In genomic region chr2:134785970-134786855, GRCm38 (mm10) we compare ENCODE assay signal across 8 mouse cellular contexts. TPM values are rescaled to one million over a fixed set of nuclear protein-coding genes. Genes with fewer than 3 reads are reported as not detected.
A peak's percentile ranks its signal among the peaks of the same experiment; 100 is the strongest.
DNase-seq lines count a peak whose midpoint lies in the region; ATAC-seq and TF ChIP-seq lines count a peak whose summit lies in the region.

Gene Plcb1, plus strand, starts transcription at chr2:134786067.

- H3K4me1 ChIP-seq in hindbrain, embryonic 15.5 days (replicated peaks), result peaks cover 13% of the 10 kb centered on the region; the same call in 1 of the 2 replicates

- no peaks in the 10 kb centered on the region for H3K9me3 ChIP-seq in hindbrain, embryonic 15.5 days

- H3K36me3 ChIP-seq in hindbrain, embryonic 15.5 days, result no peaks in the 10 kb centered on the region

- intact Hi-C loops in gastrocnemius, adult 2 months (cut with DNase I), result loop anchor here (2.0 to 5.0 kb wide), 2 partner anchors 221 to 543 kb away; no protein-coding TSS in a partner anchor

- H3K27me3 ChIP-seq in hindbrain, embryonic 15.5 days, result no peaks in the 10 kb centered on the region

- H3K27ac ChIP-seq in gastrocnemius, adult 2 months, result peak within 1 kb of the TSS; percentile 82
- H3K27ac ChIP-seq in hindbrain, embryonic 15.5 days (replicated peaks), result peak within 1 kb of the TSS; percentile 78

- peak; percentile 95 for ATAC-seq in common myeloid progenitor, adult 5-6 weeks (replicated peaks; ENCODE audit: low read depth, poor library complexity, severe bottlenecking)
- ATAC-seq in hindbrain, embryonic 15.5 days (ENCODE audit: low FRiP score, low read depth), result peak; percentile 98

- TF ChIP-seq CTCF in gastrocnemius, adult 2 months (IDR thresholded peaks at IDR 0.05), result peak; percentile 88

- DNase-seq in adipocyte (ENCODE audit: low spot score), result peak; percentile 86
- DNase-seq in gastrocnemius, adult 2 months, result peak; percentile 87
- DNase-seq in left cerebral cortex, adult 11 months (ENCODE audit: low spot score), result peak; percentile 72
- DNase-seq in lung, postnatal 14 days, result peak; percentile 90
- DNase-seq in ovary, postnatal 36 days (ENCODE audit: low spot score), result peak; percentile 87
- DNase-seq in urinary bladder, adult 2 months (ENCODE audit: low spot score), result peak; percentile 67

- H3K4me3 ChIP-seq in gastrocnemius, adult 2 months, result peak within 1 kb of the TSS; percentile 87
- peak within 1 kb of the TSS; percentile 53 for H3K4me3 ChIP-seq in hindbrain, embryonic 15.5 days

- under 1% methylated on average over 82 of the region's 88 CpGs for WGBS in hindbrain, embryonic 15.5 days

- H3K9ac ChIP-seq in hindbrain, embryonic 15.5 days, result peak within 1 kb of the TSS; percentile 84

- H3K4me2 ChIP-seq in hindbrain, embryonic 15.5 days, result peak within 1 kb of the TSS; percentile 88

RNA-seq across cellular contexts. Expression of gene Plcb1, which starts in this region (rescaled TPM):
- total RNA-seq in common myeloid progenitor, adult 5-6 weeks (2017), result 2.2 and 3.8 TPM in 2 replicates
- total RNA-seq in gastrocnemius, adult 2 months (2021), result 1 to 10 TPM; 1.1 to 1.8 TPM
- polyA plus RNA-seq in hindbrain, embryonic 15.5 days (2015; fragmentation: Nextera tagmentation; extraction: Ambion mirVana), result 53.3 and 62.0 TPM in 2 replicates
- polyA plus RNA-seq in urinary bladder, adult 2 months (2012; rRNA removed), result 2.8 and 4.2 TPM in 2 replicates

Comparison
In these comparisons a context has a peak if more than half of its experiments do, and no peak if none do; other contexts are left out.
1. Peak in every context shown above with its lines: DNase-seq, ATAC-seq, H3K4me3 ChIP-seq and H3K27ac ChIP-seq.
2. RNA of gene Plcb1 (polyA plus RNA-seq): 53.3 to 62.0 TPM in hindbrain, embryonic 15.5 days; 2.8 to 4.2 TPM in urinary bladder, adult 2 months; every median in the first group is over 10 times any median in the second.